Mouse (Mus musculus): ENCODE measurements at regions not wholly inside any gene's neighbourhood (a gene's known extent, or its start where the extent isn't known, plus 50 kb on each side); places are given as distances from the start of the nearest gene placed in this dataset.

- DNase-seq (ENCODE audit: extremely low spot score in 1 of 2, low spot score in 2 of 2): no peak
- intact Hi-C loops (cut with DNase I): no loop called here
Measured at GRCm38 (mm10) chr6:117237096-117237495, 68.8 kb downstream of the Cxcl12 start.

GRCm38 (mm10) chr6:117241206-117241605, 72.9 kb downstream of the Cxcl12 start:
- no peak for DNase-seq (ENCODE audit: extremely low spot score in 1 of 2, low spot score in 2 of 2)
- intact Hi-C loops (cut with DNase I): no loop called here

GRCm38 (mm10) chr6:117245398-117245797, 77.1 kb downstream of the Cxcl12 start:
- intact Hi-C loops (cut with DNase I): no loop called here
- DNase-seq (ENCODE audit: extremely low spot score in 1 of 2, low spot score in 2 of 2): no peak

- intact Hi-C loops (cut with DNase I): no loop called here
- no peak for DNase-seq (ENCODE audit: extremely low spot score in 1 of 2, low spot score in 2 of 2)
Measured at GRCm38 (mm10) chr6:117245849-117246248, 77.5 kb downstream of the Cxcl12 start.

GRCm38 (mm10) chr6:117249230-117249921, 81.0 kb downstream of the Cxcl12 start:
- peak in 1 of 2 experiments; percentile 61 for DNase-seq (ENCODE audit: extremely low spot score in 1 of 2, low spot score in 2 of 2)
- intact Hi-C loops (cut with DNase I): no loop called here

- intact Hi-C loops (cut with DNase I): no loop called here
- no peak for DNase-seq (ENCODE audit: extremely low spot score in 1 of 2, low spot score in 2 of 2)
Measured at GRCm38 (mm10) chr6:117250051-117250450, 81.7 kb downstream of the Cxcl12 start.

GRCm38 (mm10) chr6:117251383-117251925, 83.1 kb downstream of the Cxcl12 start:
- intact Hi-C loops (cut with DNase I): no loop called here

GRCm38 (mm10) chr6:117252361-117252760, 84.0 kb downstream of the Cxcl12 start:
- intact Hi-C loops (cut with DNase I): no loop called here
- no peak for DNase-seq (ENCODE audit: extremely low spot score in 1 of 2, low spot score in 2 of 2)

More at GRCm38 (mm10) chr6:117251383-117251925, 83.1 kb downstream of the Cxcl12 start:
- no peak for DNase-seq (ENCODE audit: extremely low spot score in 1 of 2, low spot score in 2 of 2)

GRCm38 (mm10) chr6:117253036-117253435, 84.7 kb downstream of the Cxcl12 start:
- no peak for DNase-seq (ENCODE audit: extremely low spot score in 1 of 2, low spot score in 2 of 2)
- intact Hi-C loops (cut with DNase I): no loop called here

- DNase-seq (ENCODE audit: extremely low spot score in 1 of 2, low spot score in 2 of 2): no peak
- intact Hi-C loops (cut with DNase I): no loop called here
Measured at GRCm38 (mm10) chr6:117253586-117254330, 85.4 kb downstream of the Cxcl12 start.

GRCm38 (mm10) chr6:117254620-117255228, 86.4 kb downstream of the Cxcl12 start:
- intact Hi-C loops (cut with DNase I): no loop called here

GRCm38 (mm10) chr6:117255399-117256098, 87.2 kb downstream of the Cxcl12 start:
- intact Hi-C loops (cut with DNase I): no loop called here
- DNase-seq (ENCODE audit: extremely low spot score in 1 of 2, low spot score in 2 of 2): no peak

More at GRCm38 (mm10) chr6:117254620-117255228, 86.4 kb downstream of the Cxcl12 start:
- peak; percentile 75 to 85 for DNase-seq (ENCODE audit: extremely low spot score in 1 of 2, low spot score in 2 of 2)

- intact Hi-C loops (cut with DNase I): no loop called here
Measured at GRCm38 (mm10) chr6:117256099-117256471, 87.8 kb downstream of the Cxcl12 start.

GRCm38 (mm10) chr6:117257591-117257990, 89.3 kb downstream of the Cxcl12 start:
- intact Hi-C loops (cut with DNase I): no loop called here
- no peak for DNase-seq (ENCODE audit: extremely low spot score in 1 of 2, low spot score in 2 of 2)

More at GRCm38 (mm10) chr6:117256099-117256471, 87.8 kb downstream of the Cxcl12 start:
- DNase-seq (ENCODE audit: extremely low spot score in 1 of 2, low spot score in 2 of 2): no peak

- intact Hi-C loops (cut with DNase I): no loop called here
- no peak for DNase-seq (ENCODE audit: extremely low spot score in 1 of 2, low spot score in 2 of 2)
Measured at GRCm38 (mm10) chr6:117267906-117268305, 99.6 kb downstream of the Cxcl12 start.

- intact Hi-C loops (cut with DNase I): no loop called here
- no peak for DNase-seq (ENCODE audit: extremely low spot score in 1 of 2, low spot score in 2 of 2)
Measured at GRCm38 (mm10) chr6:117268376-117268775, 100.0 kb downstream of the Cxcl12 start.

GRCm38 (mm10) chr6:117270261-117270660, 101.9 kb downstream of the Cxcl12 start:
- no peak for DNase-seq (ENCODE audit: extremely low spot score in 1 of 2, low spot score in 2 of 2)
- intact Hi-C loops (cut with DNase I): no loop called here

GRCm38 (mm10) chr6:117271562-117272226, 103.4 kb downstream of the Cxcl12 start:
- no peak for DNase-seq (ENCODE audit: extremely low spot score in 1 of 2, low spot score in 2 of 2)
- intact Hi-C loops (cut with DNase I): no loop called here
